Mouse (Mus musculus) liver, adult 10 weeks (tissue): ENCODE measurements around the gene Mtcl1. TPM values are rescaled to one million over a fixed set of nuclear protein-coding genes. Genes with fewer than 3 reads are reported as not detected.

ENCODE experiments used
- polyA plus RNA-seq: library from polyadenylated mRNA; stranded (reverse); fragments of 350-450 nt; fragmentation: Illumina TruSeq; extraction: RNeasy Lipid Tissue Mini Kit (QIAGEN cat#74804); gene quantifications from one replicate; pipeline ENCODE4 v1.2.3, GENCODE M21; 2014; ENCODE audit warnings: low read depth, low replicate concordance

Gene Mtcl1
- not detected for polyA plus RNA-seq

GRCm38 (mm10) chr17:66449460-66450341, at the start of gene Mtcl1:
TSS of gene Mtcl1 (minus strand) at chr17:66449750.

Other genes starting within 250 kb of the Mtcl1 start
- gene Rab12, start 70.0 kb upstream of the Mtcl1 start, polyA plus RNA-seq, result 38.8 TPM
- not detected for gene Themis3, start 144.9 kb upstream of the Mtcl1 start, polyA plus RNA-seq